Mouse (Mus musculus): ENCODE results near the gene Fgfr1op. TPM values are rescaled to one million over a fixed set of nuclear protein-coding genes. Genes with fewer than 3 reads are reported as not detected.
"Not testable (repeated sequence)": the region's sequence is repeated elsewhere in the genome, so short reads cannot be mapped to it uniquely, and the experiment has no call there.

Gene Fgfr1op
- polyA plus RNA-seq, 1 experiment = 4.9 TPM

DNA sequence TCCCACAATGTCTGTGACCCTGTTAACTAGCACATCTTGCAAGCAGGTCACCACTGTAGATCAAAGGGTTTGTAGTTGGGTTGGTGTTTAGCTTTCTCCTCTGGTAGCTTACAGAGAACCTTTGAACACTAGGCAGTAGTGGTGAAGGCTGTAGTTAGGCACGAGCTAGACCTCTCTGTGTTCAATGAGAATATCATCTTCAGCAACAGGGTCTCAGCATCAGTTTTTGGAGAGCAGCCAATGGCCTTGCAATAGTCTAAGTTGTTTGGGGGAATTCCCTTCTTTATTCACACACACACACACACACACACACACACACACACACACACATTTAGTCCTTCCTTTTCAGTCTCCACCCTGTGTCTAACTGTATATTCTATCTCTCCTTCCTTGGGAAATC lies 38.2 kb downstream of the Fgfr1op start:
- Histone ChIP-seq H3K79me2 (ENCODE audit: control insufficient read depth, insufficient read depth) (no peaks in the 10 kb centered on the region), H3ac (ENCODE audit: control insufficient read depth, insufficient read length, low read depth) (no peak overlapping the region), H3K4me3 (ENCODE audit: insufficient read depth, poor library complexity, severe bottlenecking) (no peak overlapping the region), H3K79me3 (ENCODE audit: low read depth) (no peaks in the 10 kb centered on the region), H3K36me3 (ENCODE audit: control insufficient read depth, insufficient read depth) (no peaks in the 10 kb centered on the region), H3K27me3 (ENCODE audit: control insufficient read depth, insufficient read depth, insufficient read length) (peaks cover 3% of the 10 kb centered on the region)
- TF ChIP-seq MAX (IDR thresholded peaks at IDR 0.05) = no peak
- no peak for TF ChIP-seq MYOG (IDR thresholded peaks at IDR 0.05; ENCODE audit: control insufficient read depth, extremely low read depth, insufficient read length)
- TF ChIP-seq MYOD1 (IDR thresholded peaks at IDR 0.05; ENCODE audit: control insufficient read depth, insufficient read length, low read depth) = no peak
- TF ChIP-seq CTCF (IDR thresholded peaks at IDR 0.05; ENCODE audit: control insufficient read depth, insufficient read depth, insufficient read length) = no peak
- TF ChIP-seq USF1 (IDR thresholded peaks at IDR 0.05; ENCODE audit: low read depth) = no peak
- no peak for TF ChIP-seq FOSL1 (IDR thresholded peaks at IDR 0.05; ENCODE audit: insufficient read depth, low read length, poor library complexity, severe bottlenecking)
- TF ChIP-seq CEBPB (IDR thresholded peaks at IDR 0.05; ENCODE audit: low read depth) = no peak

DNA sequence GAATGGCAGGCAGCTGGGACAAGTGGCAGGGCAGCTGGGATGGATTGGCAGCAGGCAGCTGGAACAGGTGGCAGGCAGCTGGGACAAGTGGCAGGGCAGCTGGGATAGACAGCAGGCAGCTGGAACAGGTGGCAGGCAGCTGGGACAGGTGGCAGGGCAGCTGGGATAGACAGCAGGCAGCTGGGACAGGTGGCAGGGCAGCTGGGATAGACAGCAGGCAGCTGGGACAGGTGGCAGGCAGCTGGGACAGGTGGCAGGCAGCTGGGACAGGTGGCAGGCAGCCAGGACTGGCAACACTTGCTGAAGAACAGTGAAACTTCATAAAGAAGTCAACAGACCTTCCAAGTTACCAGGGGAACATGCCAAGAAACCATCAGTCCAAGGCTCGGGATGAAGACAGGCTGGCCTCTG lies 39.9 kb downstream of the Fgfr1op start:
- not testable (repeated sequence) for H3K36me3 ChIP-seq (ENCODE audit: control insufficient read depth, insufficient read depth); H3K79me3 ChIP-seq (ENCODE audit: low read depth); H3K27me3 ChIP-seq (ENCODE audit: control insufficient read depth, insufficient read depth, insufficient read length); H3ac ChIP-seq (ENCODE audit: control insufficient read depth, insufficient read length, low read depth); H3K4me3 ChIP-seq (ENCODE audit: insufficient read depth, poor library complexity, severe bottlenecking); H3K79me2 ChIP-seq (ENCODE audit: control insufficient read depth, insufficient read depth)
- TF ChIP-seq MYOD1 (IDR thresholded peaks at IDR 0.05; ENCODE audit: control insufficient read depth, insufficient read length, low read depth) = peak; percentile 80

GRCm38 (mm10) chr17:8206691-8207090 lies 41.4 kb downstream of the Fgfr1op start:
- Histone ChIP-seq H3K79me3 (ENCODE audit: low read depth) (no peaks in the 10 kb centered on the region), H3ac (ENCODE audit: control insufficient read depth, insufficient read length, low read depth) (no peak overlapping the region), H3K4me3 (ENCODE audit: insufficient read depth, poor library complexity, severe bottlenecking) (no peak overlapping the region), H3K27me3 (ENCODE audit: control insufficient read depth, insufficient read depth, insufficient read length) (peaks cover 21% of the 10 kb centered on the region), H3K79me2 (ENCODE audit: control insufficient read depth, insufficient read depth) (no peaks in the 10 kb centered on the region), H3K36me3 (ENCODE audit: control insufficient read depth, insufficient read depth) (no peaks in the 10 kb centered on the region)
- TF ChIP-seq MYOD1 (IDR thresholded peaks at IDR 0.05; ENCODE audit: control insufficient read depth, insufficient read length, low read depth) = no peak
- no peak for TF ChIP-seq CEBPB (IDR thresholded peaks at IDR 0.05; ENCODE audit: low read depth)
- no peak for TF ChIP-seq MYOG (IDR thresholded peaks at IDR 0.05; ENCODE audit: control insufficient read depth, extremely low read depth, insufficient read length)

DNA sequence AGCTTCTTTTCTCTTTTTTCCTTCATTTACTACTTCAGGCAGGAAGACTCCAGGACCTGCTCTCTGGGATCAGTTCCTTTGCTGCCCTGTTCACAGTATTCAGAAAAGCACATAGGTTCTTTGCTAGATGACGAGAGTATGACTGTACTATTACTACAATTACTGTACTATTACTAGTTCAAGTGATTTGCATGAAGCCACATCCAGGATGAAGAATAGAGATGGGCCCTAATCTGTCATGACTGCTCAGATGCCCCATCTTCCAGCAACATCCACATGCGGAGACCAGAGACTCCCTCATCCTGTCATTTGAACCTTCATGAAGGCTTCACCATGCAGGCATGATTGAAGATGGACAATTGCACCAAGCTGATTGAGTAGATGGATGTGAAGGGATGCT lies 44.4 kb downstream of the Fgfr1op start:
- H3K79me2 ChIP-seq (ENCODE audit: control insufficient read depth, insufficient read depth) = no peaks in the 10 kb centered on the region
- H3K27me3 ChIP-seq (ENCODE audit: control insufficient read depth, insufficient read depth, insufficient read length) = peaks cover 39% of the 10 kb centered on the region
- no peak overlapping the region for H3ac ChIP-seq (ENCODE audit: control insufficient read depth, insufficient read length, low read depth)
- H3K4me3 ChIP-seq (ENCODE audit: insufficient read depth, poor library complexity, severe bottlenecking) = no peak overlapping the region
- H3K36me3 ChIP-seq (ENCODE audit: control insufficient read depth, insufficient read depth) = no peaks in the 10 kb centered on the region
- no peak for TF ChIP-seq FOSL1 (IDR thresholded peaks at IDR 0.05; ENCODE audit: insufficient read depth, low read length, poor library complexity, severe bottlenecking)
- TF ChIP-seq USF1 (IDR thresholded peaks at IDR 0.05; ENCODE audit: low read depth) = no peak
- no peak for TF ChIP-seq MYOD1 (IDR thresholded peaks at IDR 0.05; ENCODE audit: control insufficient read depth, insufficient read length, low read depth)
- no peak for TF ChIP-seq MAX (IDR thresholded peaks at IDR 0.05)
- TF ChIP-seq CEBPB (IDR thresholded peaks at IDR 0.05; ENCODE audit: low read depth) = no peak
- TF ChIP-seq MYOG (IDR thresholded peaks at IDR 0.05; ENCODE audit: control insufficient read depth, extremely low read depth, insufficient read length) = no peak
- no peak for TF ChIP-seq CTCF (IDR thresholded peaks at IDR 0.05; ENCODE audit: control insufficient read depth, insufficient read depth, insufficient read length)
- no peaks in the 10 kb centered on the region for H3K79me3 ChIP-seq (ENCODE audit: low read depth)

DNA sequence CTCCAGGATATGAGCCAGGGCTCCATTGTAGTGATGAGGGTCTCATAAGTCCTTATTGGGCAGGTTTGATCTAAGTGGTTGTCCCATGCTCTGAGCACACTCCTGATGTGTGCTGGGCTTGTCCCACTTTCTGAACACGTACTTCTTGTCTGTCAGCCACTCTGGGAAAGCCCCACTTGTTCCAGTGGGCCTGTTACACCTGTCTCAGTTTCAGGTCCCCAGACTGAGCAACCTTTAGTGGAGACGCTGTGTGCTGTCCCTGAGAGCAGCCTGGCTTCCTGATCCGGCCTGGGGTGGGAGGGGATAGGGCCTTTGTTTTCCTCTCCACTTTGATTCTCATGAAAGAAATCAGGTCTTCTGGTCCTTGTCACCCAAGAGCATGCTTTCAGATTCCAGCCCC lies 44.9 kb downstream of the Fgfr1op start:
- peaks cover 43% of the 10 kb centered on the region for H3K27me3 ChIP-seq (ENCODE audit: control insufficient read depth, insufficient read depth, insufficient read length)
- no peak for TF ChIP-seq MYOD1 (IDR thresholded peaks at IDR 0.05; ENCODE audit: control insufficient read depth, insufficient read length, low read depth)
- no peak for TF ChIP-seq CTCF (IDR thresholded peaks at IDR 0.05; ENCODE audit: control insufficient read depth, insufficient read depth, insufficient read length)
- TF ChIP-seq CEBPB (IDR thresholded peaks at IDR 0.05; ENCODE audit: low read depth) = no peak
- TF ChIP-seq USF1 (IDR thresholded peaks at IDR 0.05; ENCODE audit: low read depth) = no peak
- no peak for TF ChIP-seq MAX (IDR thresholded peaks at IDR 0.05)
- no peak for TF ChIP-seq FOSL1 (IDR thresholded peaks at IDR 0.05; ENCODE audit: insufficient read depth, low read length, poor library complexity, severe bottlenecking)
- no peak for TF ChIP-seq MYOG (IDR thresholded peaks at IDR 0.05; ENCODE audit: control insufficient read depth, extremely low read depth, insufficient read length)

GRCm38 (mm10) chr17:8210675-8211074 lies 45.4 kb downstream of the Fgfr1op start:
- Histone ChIP-seq H3K79me3 (ENCODE audit: low read depth) (no peaks in the 10 kb centered on the region), H3K79me2 (ENCODE audit: control insufficient read depth, insufficient read depth) (no peaks in the 10 kb centered on the region), H3K4me3 (ENCODE audit: insufficient read depth, poor library complexity, severe bottlenecking) (no peak overlapping the region), H3ac (ENCODE audit: control insufficient read depth, insufficient read length, low read depth) (no peak overlapping the region), H3K27me3 (ENCODE audit: control insufficient read depth, insufficient read depth, insufficient read length) (peaks cover 48% of the 10 kb centered on the region), H3K36me3 (ENCODE audit: control insufficient read depth, insufficient read depth) (no peaks in the 10 kb centered on the region)
- TF ChIP-seq CTCF (IDR thresholded peaks at IDR 0.05; ENCODE audit: control insufficient read depth, insufficient read depth, insufficient read length) (no peak), FOSL1 (IDR thresholded peaks at IDR 0.05; ENCODE audit: insufficient read depth, low read length, poor library complexity, severe bottlenecking) (no peak)

More for the DNA sequence above, 44.9 kb downstream of the Fgfr1op start:
- Histone ChIP-seq H3ac (ENCODE audit: control insufficient read depth, insufficient read length, low read depth) (no peak overlapping the region), H3K36me3 (ENCODE audit: control insufficient read depth, insufficient read depth) (no peaks in the 10 kb centered on the region), H3K4me3 (ENCODE audit: insufficient read depth, poor library complexity, severe bottlenecking) (no peak overlapping the region), H3K79me2 (ENCODE audit: control insufficient read depth, insufficient read depth) (no peaks in the 10 kb centered on the region), H3K79me3 (ENCODE audit: low read depth) (no peaks in the 10 kb centered on the region)
